Mouse (Mus musculus) midbrain, embryonic 14.5 days (tissue): ENCODE measurements around the gene Rsph3a. TPM values are rescaled to one million over a fixed set of nuclear protein-coding genes. Genes with fewer than 3 reads are reported as not detected.
"Not testable (repeated sequence)": the region's sequence is repeated elsewhere in the genome, so short reads cannot be mapped to it uniquely, and the experiment has no call there.

ENCODE experiments used
- ATAC-seq: fragments of 200-750 bp; cut with Nextera tagmentation; 2 replicates; pipeline ENCODE4 v1.8.0; 2017; ENCODE audit warnings: moderate number of reproducible peaks, moderate library complexity; ENCODE audit not compliant: low FRiP score, low TSS enrichment
- DNase-seq: peaks from one replicate; pipeline ENCODE4 v3.0.0-alpha.2; 2015
- H3K27ac ChIP-seq: fragments of 300-500 bp; sonication (generic); replicated peaks from 2 replicates; pipeline ENCODE4 v1.5.1; 2014; ENCODE audit warnings: mild to moderate bottlenecking, low read depth, low read length, moderate library complexity
- H3K27me3 ChIP-seq: fragments of 300-500 bp; sonication (generic); 2 replicates; pipeline ENCODE4 v1.6.1; 2014; ENCODE audit warnings: low read length, control low read depth, mixed read lengths; ENCODE audit not compliant: control insufficient read depth, insufficient read depth
- H3K36me3 ChIP-seq: fragments of 300-500 bp; sonication (generic); 2 replicates; pipeline ENCODE4 v1.6.1; 2014; ENCODE audit warnings: low read length, control low read depth; ENCODE audit not compliant: control insufficient read depth, insufficient read depth
- H3K4me1 ChIP-seq: fragments of 300-500 bp; sonication (generic); 2 replicates; pipeline ENCODE4 v1.6.1; 2014; ENCODE audit warnings: mild to moderate bottlenecking, antibody characterized with exemption, low read length, control low read depth; ENCODE audit not compliant: control insufficient read depth, insufficient read depth
- H3K4me2 ChIP-seq: fragments of 300-500 bp; sonication (generic); 2 replicates; pipeline ENCODE4 v1.6.1; 2014; ENCODE audit warnings: mild to moderate bottlenecking, low read length, moderate library complexity
- H3K4me3 ChIP-seq: fragments of 300-500 bp; sonication (generic); replicated peaks from 2 replicates; pipeline ENCODE4 v1.5.1; 2014; ENCODE audit warnings: low read depth, low read length
- H3K9ac ChIP-seq: fragments of 300-500 bp; sonication (generic); replicated peaks from 2 replicates; pipeline ENCODE4 v1.6.1; 2014; ENCODE audit warnings: mild to moderate bottlenecking, low read length, moderate library complexity
- H3K9me3 ChIP-seq: fragments of 300-500 bp; sonication (generic); 2 replicates; pipeline ENCODE4 v1.6.1; 2016; ENCODE audit warnings: low read length, control low read depth, mixed read lengths; ENCODE audit not compliant: control insufficient read depth
- WGBS: fragments of 180-500 bp; shearing (Covaris S2); extraction: QIAGEN DNeasy Blood & Tissue Kit; methylation state at CpG from one replicate; pipeline ENCODE4 v1.1.7; 2014; 5-methylcytosine and 5-hydroxymethylcytosine counted together
- polyA plus RNA-seq: library from polyadenylated mRNA; unstranded; fragments of >200 nt; fragmentation: Nextera tagmentation; extraction: Ambion mirVana; gene quantifications from 2 replicates; pipeline ENCODE4 v1.2.1, GENCODE M21; 2014

Rsph3a gene
- 83.9 and 84.0 TPM in 2 replicates for polyA plus RNA-seq

- H3K4me1 ChIP-seq, H3K36me3 ChIP-seq, H3K27me3 ChIP-seq, H3K9me3 ChIP-seq: not testable (repeated sequence)
- WGBS = 3% methylated on average over 57 of the region's 58 CpGs
- H3K4me2 ChIP-seq = peak within 1 kb of the TSS; percentile 60
- peak within 1 kb of the TSS; percentile 89 for H3K27ac ChIP-seq
- H3K4me3 ChIP-seq = peak within 1 kb of the TSS; percentile 48
- peak; percentile 93 for DNase-seq
- ATAC-seq = peak; percentile 98
- H3K9ac ChIP-seq = peak within 1 kb of the TSS; percentile 59
Observed at GRCm38 (mm10) chr17:7945117-7946052, at the start of gene Rsph3a. TSS of gene Rsph3a (plus strand) at chr17:7945614.

DNA sequence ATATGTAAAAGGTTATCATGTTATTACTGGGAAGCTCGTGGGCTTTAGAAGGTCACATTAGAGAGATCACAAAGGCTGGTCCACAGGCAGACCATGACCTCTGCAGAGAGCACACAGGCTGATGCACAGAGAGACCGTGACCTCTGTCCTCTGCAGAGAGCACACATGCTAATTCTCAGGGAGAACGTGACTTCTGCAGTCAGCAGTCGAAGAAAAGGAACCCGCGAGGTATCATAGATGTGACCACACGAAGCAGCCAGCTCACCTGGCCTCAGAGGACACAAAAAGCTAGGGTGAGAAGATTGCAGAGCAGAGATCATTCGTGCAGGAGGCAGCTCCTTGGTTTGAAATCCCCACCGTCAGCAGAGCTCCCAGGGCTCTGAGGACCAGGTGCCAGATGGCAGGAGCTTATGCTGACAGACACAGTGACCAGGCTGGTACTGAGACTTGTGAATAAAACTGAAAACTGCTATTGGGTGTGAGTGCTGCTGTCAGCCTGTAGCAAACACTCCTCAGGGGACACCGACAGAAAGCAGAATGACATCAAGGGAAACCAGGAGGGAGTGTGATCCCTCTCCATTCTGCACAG is 49.3 kb upstream of the Rsph3a start:
- Histone ChIP-seq H3K4me3 (no peak overlapping the region), H3K9ac (no peak overlapping the region), H3K4me2 (no peak overlapping the region), H3K27me3 (no peaks in the 10 kb centered on the region), H3K36me3 (no peaks in the 10 kb centered on the region), H3K27ac (no peak overlapping the region), H3K9me3 (no peaks in the 10 kb centered on the region), H3K4me1 (no peaks in the 10 kb centered on the region)
- 59% methylated on average over 10 of the region's 10 CpGs for WGBS
- no peak for DNase-seq
- no peak for ATAC-seq

DNA sequence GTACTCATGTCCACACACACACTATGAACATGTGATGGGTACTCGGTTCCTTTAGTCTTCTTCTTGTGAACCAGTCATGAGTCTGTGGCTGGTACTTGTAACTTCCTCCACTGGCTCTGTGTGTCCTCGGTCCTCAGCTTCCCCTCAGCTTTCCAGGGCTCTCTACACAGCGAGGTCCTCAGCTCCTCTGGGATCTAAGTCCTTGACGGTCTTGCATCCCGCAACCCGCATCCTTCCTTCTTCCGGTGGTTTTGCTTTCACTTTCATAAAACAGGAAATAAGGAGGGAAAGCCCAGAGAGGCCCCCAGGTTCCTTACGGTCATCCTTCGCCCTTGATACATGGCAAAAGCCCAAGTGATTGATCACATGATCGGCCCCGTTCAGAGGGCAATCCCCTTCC is 48.3 kb upstream of the Rsph3a start:
- Histone ChIP-seq H3K9ac (no peak overlapping the region), H3K4me1 (no peaks in the 10 kb centered on the region), H3K9me3 (no peaks in the 10 kb centered on the region), H3K4me3 (no peak overlapping the region), H3K36me3 (no peaks in the 10 kb centered on the region), H3K27ac (no peak overlapping the region), H3K4me2 (no peak overlapping the region), H3K27me3 (no peaks in the 10 kb centered on the region)
- no peak for DNase-seq
- 90% methylated on average over 11 of the region's 11 CpGs for WGBS
- no peak for ATAC-seq

DNA sequence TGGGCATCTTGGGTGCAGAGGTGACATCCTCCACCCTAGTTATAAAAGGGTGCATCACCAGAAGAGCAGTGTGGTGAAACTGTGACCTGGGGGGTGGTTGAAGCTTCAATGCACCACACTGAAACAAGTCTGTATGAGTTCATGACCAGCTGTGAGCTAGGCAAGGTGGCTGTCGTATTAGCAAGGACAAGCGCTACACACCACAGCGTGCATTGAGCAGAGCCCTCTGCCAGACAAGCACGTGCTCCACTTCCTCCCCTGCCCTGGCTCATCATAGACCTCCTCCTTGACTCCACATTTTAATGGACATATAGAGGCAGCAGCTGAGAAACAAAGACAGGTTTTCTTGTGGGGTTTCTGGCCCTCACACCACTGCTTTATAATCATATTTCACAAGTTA is 47.7 kb upstream of the Rsph3a start:
- no peak overlapping the region for H3K4me3 ChIP-seq
- WGBS = 89% methylated on average over 4 of the region's 4 CpGs
- H3K36me3 ChIP-seq = no peaks in the 10 kb centered on the region
- H3K27me3 ChIP-seq = no peaks in the 10 kb centered on the region
- no peak for DNase-seq
- no peak for ATAC-seq
- H3K4me2 ChIP-seq = no peak overlapping the region
- H3K9ac ChIP-seq = no peak overlapping the region
- no peaks in the 10 kb centered on the region for H3K4me1 ChIP-seq
- no peaks in the 10 kb centered on the region for H3K9me3 ChIP-seq
- no peak overlapping the region for H3K27ac ChIP-seq

DNA sequence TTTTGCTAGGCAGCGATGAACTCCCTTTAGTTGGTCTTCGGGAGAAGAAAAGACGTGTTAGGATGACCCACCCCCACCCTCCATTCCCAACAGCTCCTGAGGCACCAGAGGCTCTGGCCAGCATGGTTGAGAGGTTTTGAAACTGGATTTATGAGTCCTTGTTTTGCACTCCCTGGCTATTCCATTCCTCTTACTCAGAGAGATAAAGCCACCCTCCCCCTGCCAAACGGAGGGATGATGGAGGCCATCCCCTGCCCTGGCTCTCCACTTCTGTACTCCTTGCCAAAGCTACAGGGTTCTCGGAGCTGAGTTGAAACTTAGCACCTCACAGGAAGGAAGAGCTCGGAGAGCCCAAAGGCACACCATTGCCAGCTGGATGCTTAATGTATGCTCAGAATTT is 46.2 kb upstream of the Rsph3a start:
- H3K4me3 ChIP-seq = no peak overlapping the region
- no peaks in the 10 kb centered on the region for H3K27me3 ChIP-seq
- no peak for ATAC-seq
- 84% methylated on average over 6 of the region's 6 CpGs for WGBS
- H3K9ac ChIP-seq = no peak overlapping the region
- H3K27ac ChIP-seq = no peak overlapping the region
- H3K4me1 ChIP-seq = no peaks in the 10 kb centered on the region
- no peak for DNase-seq
- H3K4me2 ChIP-seq = no peak overlapping the region
- no peaks in the 10 kb centered on the region for H3K9me3 ChIP-seq
- no peaks in the 10 kb centered on the region for H3K36me3 ChIP-seq

- Histone ChIP-seq H3K27ac (no peak overlapping the region), H3K4me2 (no peak overlapping the region), H3K9me3 (no peaks in the 10 kb centered on the region), H3K27me3 (no peaks in the 10 kb centered on the region), H3K9ac (no peak overlapping the region), H3K4me3 (no peak overlapping the region), H3K4me1 (no peaks in the 10 kb centered on the region), H3K36me3 (no peaks in the 10 kb centered on the region)
- WGBS = 86% methylated on average over 4 of the region's 4 CpGs
- no peak for DNase-seq
- no peak for ATAC-seq
Observed at GRCm38 (mm10) chr17:7899961-7900360, 45.5 kb upstream of the Rsph3a start.

DNA sequence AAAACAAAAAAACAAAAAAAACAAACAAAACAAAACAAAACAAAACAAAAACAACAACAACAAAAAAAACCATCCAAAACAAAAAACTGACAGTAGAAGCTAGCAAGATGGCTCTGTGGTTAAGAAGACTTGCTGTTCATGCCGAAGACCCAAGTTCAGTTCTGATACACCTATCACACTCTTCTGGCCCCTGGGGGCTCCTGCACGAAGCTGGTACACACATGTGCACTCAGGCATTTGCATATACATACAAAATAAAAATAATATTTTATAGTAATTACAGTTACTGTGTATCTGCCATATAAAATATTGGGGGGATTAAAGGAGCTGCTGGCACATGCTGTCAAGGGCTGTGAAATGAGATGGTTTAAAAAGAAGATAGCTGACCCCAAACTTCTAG is 43.9 kb upstream of the Rsph3a start:
- H3K36me3 ChIP-seq = no peaks in the 10 kb centered on the region
- no peak overlapping the region for H3K9ac ChIP-seq
- no peak overlapping the region for H3K4me3 ChIP-seq
- DNase-seq = no peak
- 88% methylated on average over 2 of the region's 2 CpGs for WGBS
- no peak overlapping the region for H3K4me2 ChIP-seq
- H3K27me3 ChIP-seq = no peaks in the 10 kb centered on the region
- no peaks in the 10 kb centered on the region for H3K9me3 ChIP-seq
- ATAC-seq = no peak
- H3K4me1 ChIP-seq = no peaks in the 10 kb centered on the region
- no peak overlapping the region for H3K27ac ChIP-seq

DNA sequence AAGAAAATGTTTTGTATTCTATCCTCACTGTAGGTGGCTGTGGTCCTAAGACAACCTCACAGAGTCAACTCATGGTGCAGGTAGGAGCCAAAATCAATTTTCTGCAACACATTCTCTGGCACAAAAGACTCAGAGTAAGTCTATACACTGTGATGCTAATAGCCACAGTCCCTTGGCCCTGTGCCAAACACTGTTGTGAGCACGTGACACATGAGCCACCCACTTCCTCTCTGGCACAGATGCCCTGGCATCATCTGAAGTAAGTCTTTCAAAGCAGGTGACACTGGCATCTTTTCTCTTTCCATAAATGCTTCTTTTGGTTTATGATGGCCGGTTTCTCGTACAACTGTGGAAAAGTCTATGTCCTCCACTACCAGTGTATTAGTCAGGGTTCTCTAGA is 43.1 kb upstream of the Rsph3a start:
- Histone ChIP-seq H3K27ac (no peak overlapping the region), H3K27me3 (no peaks in the 10 kb centered on the region), H3K9me3 (no peaks in the 10 kb centered on the region), H3K4me2 (no peak overlapping the region), H3K36me3 (no peaks in the 10 kb centered on the region), H3K4me3 (no peak overlapping the region), H3K9ac (no peak overlapping the region), H3K4me1 (no peaks in the 10 kb centered on the region)
- DNase-seq = peak; percentile 65
- WGBS = 70% methylated on average over 3 of the region's 3 CpGs
- ATAC-seq = no peak

- Histone ChIP-seq H3K4me1 (no peaks in the 10 kb centered on the region), H3K9ac (no peak overlapping the region), H3K4me2 (no peak overlapping the region), H3K9me3 (no peaks in the 10 kb centered on the region), H3K36me3 (no peaks in the 10 kb centered on the region), H3K27ac (no peak overlapping the region), H3K4me3 (no peak overlapping the region), H3K27me3 (no peaks in the 10 kb centered on the region)
- WGBS = 39% methylated on average over 2 of the region's 2 CpGs
- ATAC-seq (no peak), DNase-seq (no peak)
Observed at GRCm38 (mm10) chr17:7904992-7905391, 40.4 kb upstream of the Rsph3a start.
